Mouse (Mus musculus) MN1 (cell line): ENCODE data around the gene Plekha4.

Experiments
- DNase-seq: peaks from one replicate; pipeline ENCODE4 v3.0.0-alpha.2; 2016; ENCODE audit warnings: low spot score

Plekha4 gene

GRCm38 (mm10) chr7:45568601-45569473, 42.7 kb downstream of the Plekha4 start:
- DNase-seq, result no peak

- peak; percentile 77 for DNase-seq
Measured at GRCm38 (mm10) chr7:45570103-45570741, 44.1 kb downstream of the Plekha4 start, which contains the start of gene Bcat2. Gene Bcat2, plus strand, starts transcription at chr7:45570153.

DNA sequence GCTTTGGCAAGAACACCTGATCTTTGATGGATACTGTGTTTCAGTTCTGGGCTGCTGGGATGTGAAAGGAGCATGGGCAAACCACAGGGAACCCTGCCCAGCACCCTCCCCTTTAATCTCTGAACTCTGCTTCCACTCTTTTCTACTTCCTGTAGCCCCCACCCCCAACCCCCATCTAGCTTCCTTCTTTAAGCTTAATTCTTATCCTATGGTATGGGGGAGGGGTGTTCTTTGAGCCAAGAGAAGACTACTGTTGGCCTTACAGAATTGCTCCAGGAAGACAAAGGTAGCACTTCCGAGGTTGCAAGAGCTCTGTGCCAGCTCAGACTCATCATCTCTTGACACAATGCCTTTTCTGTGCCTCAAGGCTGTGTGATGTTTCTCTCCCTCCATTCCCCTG, 45.8 kb downstream of the Plekha4 start:
- no peak for DNase-seq

GRCm38 (mm10) chr7:45573954-45574353, 47.8 kb downstream of the Plekha4 start:
- DNase-seq, result no peak

DNA sequence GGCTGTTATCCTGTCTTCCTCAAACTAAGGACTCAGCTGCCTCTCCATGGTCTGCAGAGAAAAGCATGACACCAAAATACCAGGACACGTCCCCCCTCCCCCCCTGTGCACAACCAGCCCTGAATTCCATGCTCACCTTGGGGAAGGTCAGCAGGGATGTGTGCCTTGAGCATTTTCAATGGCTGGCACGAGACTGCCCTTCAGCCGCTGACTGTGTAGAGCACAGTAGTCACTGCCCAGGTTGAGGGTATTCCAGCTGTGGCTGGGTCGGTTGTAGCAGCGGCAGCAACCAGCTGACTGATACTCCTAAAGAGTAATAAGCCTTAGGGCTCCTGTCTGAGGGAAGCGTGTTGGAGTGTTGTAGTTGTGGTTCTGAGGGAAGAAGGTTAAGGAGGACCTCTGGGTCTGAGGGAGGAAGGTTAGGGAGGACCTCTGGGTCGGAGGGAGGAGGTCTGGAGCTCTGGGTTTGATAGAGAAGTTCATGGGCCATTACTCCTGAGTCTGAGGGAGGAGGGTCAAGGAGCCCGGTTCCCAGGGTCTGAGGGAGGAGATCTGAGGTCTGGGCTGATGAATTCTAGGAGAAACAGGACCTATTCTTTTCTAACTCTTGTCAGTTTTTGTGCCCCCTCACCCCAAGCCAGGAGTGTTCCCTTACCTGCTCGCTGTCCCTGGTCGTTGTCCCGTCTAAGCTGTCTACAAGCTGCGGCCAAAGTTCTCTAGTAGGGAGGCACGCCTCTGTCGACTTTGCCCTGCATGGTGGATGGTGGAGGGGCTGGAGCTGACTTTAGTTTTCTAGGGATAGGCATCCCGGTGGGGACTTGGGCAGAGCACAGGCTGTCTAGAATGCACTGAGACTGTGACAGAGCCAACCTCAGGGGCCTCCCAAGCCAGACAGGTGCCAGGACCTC, 48.6 kb downstream of the Plekha4 start:
- no peak for DNase-seq

GRCm38 (mm10) chr7:45585923-45586322, 59.8 kb downstream of the Plekha4 start:
- DNase-seq, result no peak

DNA sequence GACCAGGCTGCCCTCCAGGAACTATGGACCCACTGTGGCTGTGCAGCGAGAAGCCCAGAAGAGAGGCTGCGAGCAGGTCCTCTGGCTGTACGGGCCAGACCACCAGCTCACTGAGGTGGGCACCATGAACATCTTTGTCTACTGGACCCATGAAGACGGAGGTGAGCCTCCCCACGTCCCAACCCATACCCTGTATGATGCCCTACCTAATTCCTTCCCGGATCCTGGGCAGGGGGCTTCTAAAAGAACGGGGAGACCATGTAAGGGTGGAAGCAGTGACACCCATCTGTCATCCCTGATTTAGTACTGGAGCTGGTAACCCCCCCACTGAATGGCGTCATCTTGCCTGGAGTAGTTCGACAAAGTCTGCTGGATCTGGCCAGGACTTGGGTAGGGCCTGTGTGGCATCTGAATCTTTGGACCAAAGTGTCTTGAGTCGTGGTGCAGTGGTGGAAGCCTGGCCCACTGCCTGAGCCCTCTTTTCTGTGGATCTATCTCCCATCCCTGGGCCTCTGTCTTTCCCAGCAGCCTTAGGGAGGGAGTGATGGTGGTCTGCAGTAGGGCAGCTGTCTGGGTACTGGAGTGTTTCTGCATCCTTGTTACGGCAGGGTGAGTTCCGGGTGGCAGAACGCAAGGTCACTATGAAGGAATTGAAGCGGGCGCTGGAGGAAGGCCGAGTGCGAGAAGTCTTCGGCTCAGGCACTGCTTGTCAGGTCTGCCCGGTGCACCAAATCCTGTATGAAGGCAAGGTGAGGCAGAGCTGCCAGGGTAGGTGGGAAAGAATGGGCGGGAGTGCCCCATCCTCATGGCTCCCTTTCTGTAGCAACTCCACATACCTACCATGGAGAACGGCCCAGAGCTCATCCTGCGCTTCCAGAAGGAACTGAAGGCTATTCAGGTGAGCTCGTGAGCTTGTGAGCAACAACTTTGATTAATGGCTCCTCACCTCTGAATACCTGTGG, 61.8 kb downstream of the Plekha4 start:
- no peak for DNase-seq

GRCm38 (mm10) chr7:45589173-45589572, 63.0 kb downstream of the Plekha4 start:
- DNase-seq, result peak; percentile 96

- DNase-seq, result no peak
Measured at GRCm38 (mm10) chr7:45589898-45590297, 63.8 kb downstream of the Plekha4 start.

GRCm38 (mm10) chr7:45590874-45591273, 64.7 kb downstream of the Plekha4 start:
- no peak for DNase-seq

GRCm38 (mm10) chr7:45591880-45592279, 65.8 kb downstream of the Plekha4 start:
- DNase-seq, result no peak

DNA sequence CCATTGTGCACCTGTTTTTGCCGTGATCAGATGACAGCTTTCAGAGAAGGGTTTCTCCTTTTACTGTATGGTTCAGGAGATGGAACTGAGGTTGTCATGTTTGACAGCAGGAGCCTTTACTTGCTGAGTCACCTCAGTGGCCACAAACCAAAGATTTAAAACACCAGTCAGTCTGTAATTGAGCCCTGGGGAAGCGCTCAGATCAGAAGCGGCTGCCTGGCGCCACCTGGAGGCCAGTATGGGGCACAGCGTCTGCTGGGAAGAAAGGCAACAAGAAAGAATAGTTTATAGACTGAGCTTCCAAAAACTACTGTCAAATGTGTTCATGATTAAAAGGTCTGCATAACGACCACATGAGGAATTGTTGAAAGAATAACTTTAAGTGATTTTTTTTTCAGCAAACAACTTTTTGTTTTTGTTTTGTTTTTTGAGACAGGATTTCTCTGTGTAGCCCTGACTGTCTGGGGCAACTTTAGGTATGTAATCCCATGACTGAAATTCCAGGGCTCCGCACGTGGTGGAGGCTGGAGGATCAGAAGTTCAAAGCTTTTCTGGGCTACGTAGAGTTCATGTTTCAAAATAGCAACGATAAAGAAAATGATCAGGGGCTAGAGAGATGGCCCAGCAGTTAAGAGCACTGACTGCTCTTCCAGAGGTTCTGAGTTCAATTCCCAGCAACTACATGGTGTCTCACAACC, 67.1 kb downstream of the Plekha4 start:
- DNase-seq, result peak; percentile 63

GRCm38 (mm10) chr7:45595176-45595575, 69.0 kb downstream of the Plekha4 start:
- DNase-seq, result no peak

DNA sequence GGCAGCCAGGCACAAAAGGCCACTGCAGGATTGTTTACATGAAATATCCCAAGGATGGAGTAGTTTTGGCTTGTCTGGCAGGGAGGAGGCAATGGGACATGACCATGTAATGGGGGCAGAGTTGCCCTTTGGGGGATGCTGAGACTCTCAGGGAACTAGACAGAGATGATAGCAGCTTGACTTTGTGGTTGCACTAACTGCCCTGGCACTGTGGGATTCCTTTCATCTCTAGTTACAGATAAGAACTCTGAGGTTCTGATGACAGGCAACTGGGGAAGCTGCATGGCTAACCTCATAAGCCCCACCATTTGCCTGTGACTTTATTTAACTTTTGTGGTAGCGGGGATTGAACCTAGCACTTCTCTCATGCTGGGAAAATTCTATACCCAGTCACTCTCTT, 70.0 kb downstream of the Plekha4 start:
- DNase-seq, result no peak

- DNase-seq, result no peak
Measured at GRCm38 (mm10) chr7:45597013-45597412, 70.9 kb downstream of the Plekha4 start.

GRCm38 (mm10) chr7:45597527-45597926, 71.4 kb downstream of the Plekha4 start:
- DNase-seq, result no peak

- DNase-seq, result no peak
Measured at GRCm38 (mm10) chr7:45598960-45599879, 73.1 kb downstream of the Plekha4 start.
